Mouse (Mus musculus) hindbrain, embryonic 16.5 days (tissue): ENCODE measurements at regions not wholly inside any gene's neighbourhood (a gene's known extent, or its start where the extent isn't known, plus 50 kb on each side); places are given as distances from the start of the nearest gene placed in this dataset.
"Not testable (repeated sequence)": the region's sequence is repeated elsewhere in the genome, so short reads cannot be mapped to it uniquely, and the experiment has no call there.

Experiments used
- ATAC-seq: fragments of 200-750 bp; cut with Nextera tagmentation; 2 replicates; pipeline ENCODE4 v1.8.0; 2017; ENCODE audit warnings: moderate TSS enrichment, moderate library complexity
- H3K27ac ChIP-seq: fragments of 300-500 bp; sonication (generic); 2 replicates; pipeline ENCODE4 v1.5.1; 2014; ENCODE audit warnings: low read depth, mild to moderate bottlenecking, control low read depth, low read length, moderate library complexity
- H3K27me3 ChIP-seq: fragments of 300-500 bp; sonication (generic); replicated peaks from 2 replicates; pipeline ENCODE4 v1.6.1; 2014; ENCODE audit warnings: low read length; ENCODE audit not compliant: control insufficient read depth, insufficient read depth
- H3K36me3 ChIP-seq: fragments of 300-500 bp; sonication (generic); 2 replicates; pipeline ENCODE4 v1.6.1; 2014; ENCODE audit warnings: mild to moderate bottlenecking, low read length, moderate library complexity, mixed read lengths; ENCODE audit not compliant: control insufficient read depth, insufficient read depth
- H3K4me1 ChIP-seq: fragments of 300-500 bp; sonication (generic); 2 replicates; pipeline ENCODE4 v1.6.1; 2014; ENCODE audit warnings: low read depth, low read length; ENCODE audit not compliant: control insufficient read depth, insufficient read depth
- H3K4me2 ChIP-seq: fragments of 300-500 bp; sonication (generic); 2 replicates; pipeline ENCODE4 v1.6.1; 2014; ENCODE audit warnings: mild to moderate bottlenecking, low read length, control low read depth, moderate library complexity
- H3K4me3 ChIP-seq: fragments of 300-500 bp; sonication (generic); 2 replicates; pipeline ENCODE4 v1.5.1; 2014; ENCODE audit warnings: mild to moderate bottlenecking, low read length, control low read depth, moderate library complexity
- H3K9ac ChIP-seq: fragments of 300-500 bp; sonication (generic); 2 replicates; pipeline ENCODE4 v1.6.1; 2014; ENCODE audit warnings: low read depth, mild to moderate bottlenecking, control low read depth, low read length, moderate library complexity
- H3K9me3 ChIP-seq: fragments of 300-500 bp; sonication (generic); 2 replicates; pipeline ENCODE4 v1.6.1; 2014; ENCODE audit warnings: mild to moderate bottlenecking, low read length, moderate library complexity; ENCODE audit not compliant: control insufficient read depth
- WGBS: fragments of 180-500 bp; shearing (Covaris S2); extraction: QIAGEN DNeasy Blood & Tissue Kit; methylation state at CpG from one replicate; pipeline ENCODE4 v1.1.7; 2014; 5-methylcytosine and 5-hydroxymethylcytosine counted together

GRCm38 (mm10) chr14:90488301-90488700 is 2017.1 kb upstream of the Pcdh20 start:
- no peaks in the 10 kb centered on the region for H3K9me3 ChIP-seq
- H3K4me3 ChIP-seq, result no peak overlapping the region
- H3K36me3 ChIP-seq, result no peaks in the 10 kb centered on the region
- H3K9ac ChIP-seq, result no peak overlapping the region
- H3K27ac ChIP-seq, result no peak overlapping the region
- no peak overlapping the region for H3K4me2 ChIP-seq
- ATAC-seq, result no peak
- H3K4me1 ChIP-seq, result no peaks in the 10 kb centered on the region
- H3K27me3 ChIP-seq, result no peaks in the 10 kb centered on the region
- 64% methylated on average over 2 of the region's 2 CpGs for WGBS

DNA sequence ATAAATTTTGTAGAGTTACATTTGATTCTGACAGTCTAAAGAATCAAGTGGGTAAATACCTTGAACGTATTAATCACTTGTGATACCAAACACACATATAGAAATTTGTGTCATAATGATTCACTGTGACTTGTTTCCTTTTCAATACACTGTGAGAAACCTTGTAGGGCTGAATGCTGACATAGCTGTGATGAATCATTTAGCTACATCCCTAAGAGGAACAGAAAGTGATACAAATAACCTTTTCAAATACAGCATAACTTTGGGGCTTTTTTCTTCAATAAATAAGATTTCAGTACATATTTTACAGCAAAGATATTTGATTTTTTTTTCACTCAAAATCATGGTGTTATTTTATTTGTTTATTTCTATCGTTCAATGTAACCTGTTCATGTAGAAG is 1976.8 kb upstream of the Pcdh20 start:
- Histone ChIP-seq H3K9me3 (no peaks in the 10 kb centered on the region), H3K4me3 (no peak overlapping the region), H3K4me2 (no peak overlapping the region), H3K27me3 (no peaks in the 10 kb centered on the region), H3K27ac (no peak overlapping the region), H3K9ac (no peak overlapping the region), H3K36me3 (no peaks in the 10 kb centered on the region), H3K4me1 (no peaks in the 10 kb centered on the region)
- no peak for ATAC-seq
- WGBS, result 85% methylated on average over 2 of the region's 2 CpGs

DNA sequence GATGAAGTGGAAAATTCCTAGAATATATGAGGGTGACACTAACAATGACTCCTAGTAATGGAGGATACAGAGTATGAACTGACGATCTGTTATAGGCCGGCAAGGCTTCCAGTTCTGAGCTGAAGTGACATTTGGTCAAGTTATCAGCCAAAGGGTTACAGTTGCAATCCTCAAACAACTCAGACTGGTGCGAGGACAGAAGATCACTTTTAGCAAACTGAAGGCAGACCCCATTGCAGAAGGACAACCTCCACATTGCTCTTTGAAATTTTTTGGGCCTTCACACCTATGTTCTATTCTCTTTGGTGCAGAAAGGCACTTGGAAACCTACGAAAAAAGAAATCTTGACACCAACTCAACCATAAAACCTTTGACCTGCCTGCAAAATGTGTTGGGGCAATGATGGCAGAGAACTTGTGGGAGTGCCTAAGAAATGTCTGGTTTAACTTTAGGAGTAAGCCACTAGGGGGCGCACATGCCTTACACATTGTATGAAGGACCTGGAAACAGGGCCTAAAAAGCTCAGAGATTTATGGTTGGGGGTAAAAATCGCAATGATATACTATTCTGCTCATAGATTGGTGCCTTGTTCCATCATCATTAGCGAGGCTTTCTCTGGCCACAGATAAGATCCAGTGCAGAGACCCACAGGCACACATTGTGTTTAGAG is 1961.8 kb upstream of the Pcdh20 start:
- no peak overlapping the region for H3K27ac ChIP-seq
- H3K4me3 ChIP-seq, result no peak overlapping the region
- H3K4me1 ChIP-seq, result no peaks in the 10 kb centered on the region
- no peaks in the 10 kb centered on the region for H3K27me3 ChIP-seq
- no peaks in the 10 kb centered on the region for H3K36me3 ChIP-seq
- H3K4me2 ChIP-seq, result no peak overlapping the region
- no peaks in the 10 kb centered on the region for H3K9me3 ChIP-seq
- WGBS, result 49% methylated on average over 7 of the region's 7 CpGs
- no peak overlapping the region for H3K9ac ChIP-seq
- ATAC-seq, result no peak

- Histone ChIP-seq H3K4me1 (no peaks in the 10 kb centered on the region), H3K9ac (no peak overlapping the region), H3K36me3 (no peaks in the 10 kb centered on the region), H3K4me3 (no peak overlapping the region), H3K4me2 (no peak overlapping the region), H3K9me3 (no peaks in the 10 kb centered on the region), H3K27ac (no peak overlapping the region), H3K27me3 (no peaks in the 10 kb centered on the region)
- ATAC-seq, result no peak
- 73% methylated on average over 3 of the region's 3 CpGs for WGBS
These were observed 1941.5 kb upstream of the Pcdh20 start for GRCm38 (mm10) chr14:90412707-90413106.

GRCm38 (mm10) chr14:90406350-90406749 is 1935.2 kb upstream of the Pcdh20 start:
- WGBS, result 74% methylated on average over 2 of the region's 2 CpGs
- H3K36me3 ChIP-seq, result no peaks in the 10 kb centered on the region
- no peak overlapping the region for H3K4me2 ChIP-seq
- H3K27me3 ChIP-seq, result no peaks in the 10 kb centered on the region
- no peak overlapping the region for H3K9ac ChIP-seq
- H3K27ac ChIP-seq, result no peak overlapping the region
- ATAC-seq, result no peak
- H3K4me3 ChIP-seq, result no peak overlapping the region
- H3K4me1 ChIP-seq, result no peaks in the 10 kb centered on the region
- H3K9me3 ChIP-seq, result no peaks in the 10 kb centered on the region

GRCm38 (mm10) chr14:90405476-90405875 is 1934.3 kb upstream of the Pcdh20 start:
- ATAC-seq, result no peak
- no peaks in the 10 kb centered on the region for H3K27me3 ChIP-seq
- no peak overlapping the region for H3K27ac ChIP-seq
- no peaks in the 10 kb centered on the region for H3K36me3 ChIP-seq
- WGBS, result 92% methylated on average over 1 of the region's 1 CpGs
- no peak overlapping the region for H3K4me2 ChIP-seq
- no peak overlapping the region for H3K9ac ChIP-seq
- H3K4me3 ChIP-seq, result no peak overlapping the region
- no peaks in the 10 kb centered on the region for H3K4me1 ChIP-seq
- no peaks in the 10 kb centered on the region for H3K9me3 ChIP-seq

- H3K4me1 ChIP-seq, result no peaks in the 10 kb centered on the region
- no peak overlapping the region for H3K4me3 ChIP-seq
- no peak for ATAC-seq
- H3K27ac ChIP-seq, result no peak overlapping the region
- WGBS, result 45% methylated on average over 3 of the region's 3 CpGs
- no peaks in the 10 kb centered on the region for H3K9me3 ChIP-seq
- H3K36me3 ChIP-seq, result no peaks in the 10 kb centered on the region
- H3K9ac ChIP-seq, result no peak overlapping the region
- no peak overlapping the region for H3K4me2 ChIP-seq
- no peaks in the 10 kb centered on the region for H3K27me3 ChIP-seq
These were observed 1896.2 kb upstream of the Pcdh20 start for GRCm38 (mm10) chr14:90367256-90367936.

GRCm38 (mm10) chr14:90334541-90334940 is 1863.3 kb upstream of the Pcdh20 start:
- no peak overlapping the region for H3K4me2 ChIP-seq
- no peaks in the 10 kb centered on the region for H3K27me3 ChIP-seq
- H3K4me3 ChIP-seq, result no peak overlapping the region
- H3K4me1 ChIP-seq, result no peaks in the 10 kb centered on the region
- 20% methylated on average over 3 of the region's 3 CpGs for WGBS
- H3K27ac ChIP-seq, result no peak overlapping the region
- no peaks in the 10 kb centered on the region for H3K9me3 ChIP-seq
- no peaks in the 10 kb centered on the region for H3K36me3 ChIP-seq
- ATAC-seq, result peak; percentile 58; the same call in 1 of the 2 replicates
- H3K9ac ChIP-seq, result no peak overlapping the region

DNA sequence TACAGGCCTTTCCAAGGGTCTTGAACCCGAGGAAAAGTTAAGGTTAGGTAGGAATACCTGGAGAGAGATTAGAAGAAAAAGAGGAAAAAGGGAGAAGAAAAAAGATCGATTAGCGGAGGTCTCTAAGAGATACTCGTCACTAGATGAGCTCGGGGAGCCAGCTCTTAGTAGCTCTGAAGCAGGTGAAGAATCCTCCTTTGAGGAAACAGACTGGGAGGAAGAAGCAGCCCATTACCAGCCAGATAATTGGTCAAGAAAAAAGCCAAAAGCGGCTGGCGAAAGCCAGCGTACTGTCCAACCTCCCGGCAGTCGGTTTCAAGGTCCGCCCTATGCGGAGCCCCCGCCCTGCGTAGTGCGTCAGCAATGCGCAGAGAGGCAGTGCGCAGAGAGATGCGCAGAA is 1824.3 kb upstream of the Pcdh20 start:
- not testable (repeated sequence) for ATAC-seq, H3K4me1 ChIP-seq, H3K9ac ChIP-seq, H3K4me2 ChIP-seq, H3K9me3 ChIP-seq, H3K36me3 ChIP-seq, H3K27me3 ChIP-seq, H3K4me3 ChIP-seq, H3K27ac ChIP-seq
- over 99% methylated on average over 9 of the region's 18 CpGs for WGBS
